Mouse (Mus musculus) urinary bladder, postnatal 25 days (tissue): ENCODE data around the gene Tnxb.
"Not testable (repeated sequence)": the region's sequence is repeated elsewhere in the genome, so short reads cannot be mapped to it uniquely, and the experiment has no call there.

Source experiments
- DNase-seq: peaks from one replicate; pipeline ENCODE4 v3.0.0; 2022; ENCODE audit warnings: low spot score

Tnxb gene

GRCm38 (mm10) chr17:34740280-34740679 lies 69.9 kb downstream of the Tnxb start:
- no peak for DNase-seq

GRCm38 (mm10) chr17:34743719-34744118 lies 73.4 kb downstream of the Tnxb start, which contains the start of gene C4b:
Gene C4b (minus strand): TSS chr17:34743882.
- no peak for DNase-seq

- DNase-seq: no peak
Measured at GRCm38 (mm10) chr17:34744206-34744605, 73.9 kb downstream of the Tnxb start.

GRCm38 (mm10) chr17:34744611-34745010 lies 74.3 kb downstream of the Tnxb start:
- DNase-seq: not testable (repeated sequence)

- not testable (repeated sequence) for DNase-seq
Measured at GRCm38 (mm10) chr17:34745166-34745565, 74.8 kb downstream of the Tnxb start.

GRCm38 (mm10) chr17:34746531-34746930 lies 76.2 kb downstream of the Tnxb start:
- no peak for DNase-seq

GRCm38 (mm10) chr17:34761471-34761870 lies 91.1 kb downstream of the Tnxb start:
- no peak for DNase-seq
